Comparison of ENCODE assay signal across 20 mouse cellular contexts in genomic region chr2:26442843-26443242, GRCm38 (mm10). TPM values are rescaled to one million over a fixed set of nuclear protein-coding genes. Genes with fewer than 3 reads are reported as not detected.
DNase-seq lines count a peak whose midpoint lies in the region; ATAC-seq and TF ChIP-seq lines count a peak whose summit lies in the region.
"Had no signal": no experiment of that assay in that cellular context is flagged by ENCODE, and none has a peak within 500 bp of the region (broad histone marks: within the 10 kb centered on the region; RNA-seq: fewer than 3 reads in every experiment).

No protein-coding gene starts in this region.

- TF ChIP-seq CTCF in liver, postnatal 0 days (IDR thresholded peaks at IDR 0.05; ENCODE audit: low read depth) = no peak

- WGBS in heart, embryonic 13.5 days = 83% methylated on average over 1 of the region's 1 CpGs
- WGBS in heart, embryonic 10.5 days = 93% methylated on average over 1 of the region's 1 CpGs
- WGBS in neural tube, embryonic 12.5 days = 74% methylated on average over 1 of the region's 1 CpGs
- 82% methylated on average over 1 of the region's 1 CpGs for WGBS in liver, postnatal 0 days (ENCODE audit: insufficient replicate concordance)

- H3K4me2 ChIP-seq in heart, embryonic 13.5 days = peak overlapping the region; percentile 91
- 0 out of 2 replicates have a peak overlapping the region, but pooled peaks have one; percentile 62 for H3K4me2 ChIP-seq in neural tube, embryonic 12.5 days (replicated peaks)
- H3K4me2 ChIP-seq in liver, postnatal 0 days (ENCODE audit: low read depth, low read length) = peak overlapping the region; percentile 80

- H3K9ac ChIP-seq in heart, embryonic 13.5 days = peak overlapping the region; percentile 94; the same call in 1 of the 2 replicates
- H3K9ac ChIP-seq in neural tube, embryonic 12.5 days = no peak overlapping the region
- H3K9ac ChIP-seq in liver, postnatal 0 days (replicated peaks) = peak overlapping the region; percentile 27; the same call in 1 of the 2 replicates
- H3K9ac ChIP-seq: liver, embryonic 13.5 days; midbrain, embryonic 15.5 days had no signal

- peaks cover 41% of the 10 kb centered on the region for H3K36me3 ChIP-seq in heart, embryonic 13.5 days
- peaks cover 40% of the 10 kb centered on the region for H3K36me3 ChIP-seq in heart, embryonic 10.5 days
- peaks cover 41% of the 10 kb centered on the region for H3K36me3 ChIP-seq in neural tube, embryonic 12.5 days
- peaks cover 41% of the 10 kb centered on the region for H3K36me3 ChIP-seq in liver, postnatal 0 days (replicated peaks; ENCODE audit: insufficient read depth, low read length)

- ATAC-seq in heart, embryonic 13.5 days (ENCODE audit: extremely low read depth, insufficient number of reproducible peaks, low FRiP score, low TSS enrichment) = no peak
- no peak for ATAC-seq in neural tube, embryonic 12.5 days (ENCODE audit: low FRiP score, low read depth)
- no peak for ATAC-seq in liver, postnatal 0 days
- ATAC-seq: activated CD4-positive, CD25-positive, alpha-beta regulatory T cell, adult 4 months; intestine, embryonic 16.5 days; midbrain, embryonic 15.5 days had no signal

- H3K4me1 ChIP-seq in heart, embryonic 13.5 days = peaks cover 40% of the 10 kb centered on the region
- H3K4me1 ChIP-seq in heart, embryonic 10.5 days = peaks cover 43% of the 10 kb centered on the region
- H3K4me1 ChIP-seq in neural tube, embryonic 12.5 days = peaks cover 36% of the 10 kb centered on the region
- peaks cover 24% of the 10 kb centered on the region for H3K4me1 ChIP-seq in liver, postnatal 0 days (ENCODE audit: insufficient read depth)

- H3K4me3 ChIP-seq in heart, embryonic 13.5 days = peak overlapping the region; percentile 95; the same call in 1 of the 2 replicates
- H3K4me3 ChIP-seq in heart, embryonic 10.5 days = no peak overlapping the region
- no peak overlapping the region for H3K4me3 ChIP-seq in neural tube, embryonic 12.5 days
- H3K4me3 ChIP-seq in liver, postnatal 0 days (ENCODE audit: low read depth, low read length) = no peak overlapping the region; the same call in 1 of the 2 replicates
- H3K4me3 ChIP-seq: erythroblast, embryonic 14.5 days; layer of hippocampus, adult 2 months; liver, embryonic 13.5 days had no signal

- no peak overlapping the region for H3K27ac ChIP-seq in heart, embryonic 13.5 days (replicated peaks)
- no peak overlapping the region for H3K27ac ChIP-seq in heart, embryonic 10.5 days
- H3K27ac ChIP-seq in neural tube, embryonic 12.5 days = no peak overlapping the region
- no peak overlapping the region for H3K27ac ChIP-seq in liver, postnatal 0 days (ENCODE audit: low read depth)
- H3K27ac ChIP-seq: kidney, postnatal 0 days; layer of hippocampus, adult 2 months; liver, embryonic 13.5 days; macrophage; midbrain, embryonic 15.5 days had no signal

- H3K9me3 ChIP-seq in heart, embryonic 13.5 days = no peaks in the 10 kb centered on the region
- H3K9me3 ChIP-seq in heart, embryonic 10.5 days = no peaks in the 10 kb centered on the region
- no peaks in the 10 kb centered on the region for H3K9me3 ChIP-seq in neural tube, embryonic 12.5 days
- H3K9me3 ChIP-seq in liver, postnatal 0 days (ENCODE audit: low read length) = no peaks in the 10 kb centered on the region
- H3K9me3 ChIP-seq: liver, embryonic 13.5 days; midbrain, embryonic 15.5 days had no signal

- DNase-seq in heart, embryonic 10.5 days (ENCODE audit: low spot score) = no peak
- no peak for DNase-seq in neural tube, embryonic 10.5 days (ENCODE audit: extremely low spot score, low spot score)
- DNase-seq in liver, postnatal 0 days = no peak
- DNase-seq in layer of hippocampus, adult 9-11 months = no peak
- no peak for DNase-seq in spleen, adult 12 weeks (ENCODE audit: low spot score)
- DNase-seq: adrenal gland, postnatal 25 days; cerebellum, postnatal 10 days; embryo, embryonic 11 days; liver, embryonic 13.5 days; spleen, adult 18-20 months; thymus, postnatal 4 days had no signal

- TF ChIP-seq EP300 in liver, postnatal 0 days (IDR thresholded peaks at IDR 0.05; ENCODE audit: low read depth) = no peak

- no peaks in the 10 kb centered on the region for H3K27me3 ChIP-seq in heart, embryonic 13.5 days (replicated peaks)
- no peaks in the 10 kb centered on the region for H3K27me3 ChIP-seq in heart, embryonic 10.5 days (ENCODE audit: insufficient read depth, poor library complexity, severe bottlenecking)
- no peaks in the 10 kb centered on the region for H3K27me3 ChIP-seq in neural tube, embryonic 12.5 days (replicated peaks)
- no peaks in the 10 kb centered on the region for H3K27me3 ChIP-seq in liver, postnatal 0 days (ENCODE audit: insufficient read depth, low read length)
- H3K27me3 ChIP-seq: liver, embryonic 13.5 days; midbrain, embryonic 15.5 days had no signal

RNA-seq across cellular contexts. Expression of gene Sec16a, which starts 2.2 kb away (rescaled TPM):
- polyA plus RNA-seq in heart, embryonic 13.5 days (2015; fragmentation: Nextera tagmentation; extraction: Ambion mirVana) = 12.8 and 13.8 TPM in 2 replicates
- 24.7 and 26.4 TPM in 2 replicates for polyA plus RNA-seq in heart, embryonic 10.5 days (2016; fragmentation: Nextera tagmentation; extraction: Ambion mirVana)
- polyA plus RNA-seq in neural tube, embryonic 12.5 days (2016; fragmentation: Nextera tagmentation; extraction: Ambion mirVana) = 26.0 and 26.3 TPM in 2 replicates
- polyA plus RNA-seq in liver, postnatal 0 days (2015; fragmentation: Nextera tagmentation; extraction: Ambion mirVana) = 7.8 and 8.0 TPM in 2 replicates

RNA-seq across cellular contexts. Expression of gene Inpp5e, which starts 33.8 kb away (rescaled TPM):
- polyA plus RNA-seq in heart, embryonic 13.5 days (2015; fragmentation: Nextera tagmentation; extraction: Ambion mirVana) = 13.2 and 15.5 TPM in 2 replicates
- 20.5 and 22.7 TPM in 2 replicates for polyA plus RNA-seq in heart, embryonic 10.5 days (2016; fragmentation: Nextera tagmentation; extraction: Ambion mirVana)
- polyA plus RNA-seq in neural tube, embryonic 12.5 days (2016; fragmentation: Nextera tagmentation; extraction: Ambion mirVana) = 29.7 and 32.7 TPM in 2 replicates
- polyA plus RNA-seq in liver, postnatal 0 days (2015; fragmentation: Nextera tagmentation; extraction: Ambion mirVana) = 3.3 and 3.4 TPM in 2 replicates

RNA-seq across cellular contexts. Expression of gene Pmpca, which starts 53.7 kb away (rescaled TPM):
- polyA plus RNA-seq in heart, embryonic 13.5 days (2015; fragmentation: Nextera tagmentation; extraction: Ambion mirVana) = 115 and 123 TPM in 2 replicates
- 153 and 171 TPM in 2 replicates for polyA plus RNA-seq in heart, embryonic 10.5 days (2016; fragmentation: Nextera tagmentation; extraction: Ambion mirVana)
- 113 and 115 TPM in 2 replicates for polyA plus RNA-seq in neural tube, embryonic 12.5 days (2016; fragmentation: Nextera tagmentation; extraction: Ambion mirVana)
- 38.8 and 41.3 TPM in 2 replicates for polyA plus RNA-seq in liver, postnatal 0 days (2015; fragmentation: Nextera tagmentation; extraction: Ambion mirVana)

RNA-seq across cellular contexts. Expression of gene Entr1, which starts 53.7 kb away (rescaled TPM):
- polyA plus RNA-seq in heart, embryonic 13.5 days (2015; fragmentation: Nextera tagmentation; extraction: Ambion mirVana) = 70.8 and 72.4 TPM in 2 replicates
- polyA plus RNA-seq in heart, embryonic 10.5 days (2016; fragmentation: Nextera tagmentation; extraction: Ambion mirVana) = 94.7 and 113 TPM in 2 replicates
- polyA plus RNA-seq in neural tube, embryonic 12.5 days (2016; fragmentation: Nextera tagmentation; extraction: Ambion mirVana) = 177 and 180 TPM in 2 replicates
- 28.0 and 29.0 TPM in 2 replicates for polyA plus RNA-seq in liver, postnatal 0 days (2015; fragmentation: Nextera tagmentation; extraction: Ambion mirVana)
